Mouse (Mus musculus) liver, embryonic 14.5 days (tissue): ENCODE measurements around the gene Rasl11a.
A peak's percentile ranks its signal among the peaks of the same experiment; 100 is the strongest.

Source experiments
- CTCF ChIP-seq: IDR thresholded peaks from 2 replicates; pipeline ENCODE4 v1.5.1; 2016; ENCODE audit warnings: antibody characterized with exemption, low read depth, control low read depth
- EP300 ChIP-seq: IDR thresholded peaks from 2 replicates; pipeline ENCODE4 v1.6.1; 2016; ENCODE audit warnings: antibody characterized with exemption, low read depth

DNA sequence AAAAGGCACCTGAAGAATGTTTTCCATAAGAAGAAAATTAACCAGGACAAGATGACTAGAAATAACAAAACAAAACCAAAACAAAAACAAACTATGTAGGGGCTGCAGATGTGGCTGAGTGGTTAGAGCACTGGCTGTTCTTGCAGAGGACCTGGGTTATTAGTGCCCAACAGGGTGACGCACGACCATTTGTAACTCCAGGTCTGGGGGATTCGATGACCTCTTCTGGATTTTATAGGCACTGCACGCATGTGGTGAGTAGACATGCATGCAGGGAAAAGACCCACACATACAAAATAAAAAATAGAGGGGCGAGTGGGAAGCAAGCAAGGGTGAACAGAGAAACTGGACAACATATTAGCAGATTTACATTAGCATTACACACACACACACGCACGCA is 38.2 kb downstream of the Rasl11a start:
- TF ChIP-seq CTCF (peak; percentile 27; the same call in 1 of the 2 replicates), EP300 (no peak)
